8 mouse cellular contexts compared by ENCODE assay signal in genomic region chr5:142074561-142075500, GRCm38 (mm10).
DNase-seq lines count a peak whose midpoint lies in the region; ATAC-seq lines count a peak whose summit lies in the region.
"Had no signal": no experiment of that assay in that cellular context is flagged by ENCODE, and none has a peak within 500 bp of the region (broad histone marks: within the 10 kb centered on the region; RNA-seq: fewer than 3 reads in every experiment).

No protein-coding gene starts in this region.

- H3K36me3 ChIP-seq in neural tube, embryonic 13.5 days = no peaks in the 10 kb centered on the region
- H3K36me3 ChIP-seq in limb, embryonic 12.5 days = no peaks in the 10 kb centered on the region
- H3K36me3 ChIP-seq: neural tube, embryonic 12.5 days had no signal

- H3K4me2 ChIP-seq in neural tube, embryonic 13.5 days = no peak overlapping the region
- no peak overlapping the region for H3K4me2 ChIP-seq in limb, embryonic 12.5 days
- H3K4me2 ChIP-seq: neural tube, embryonic 12.5 days had no signal

- 60% methylated on average over 13 of the region's 13 CpGs for WGBS in neural tube, embryonic 13.5 days
- WGBS in limb, embryonic 12.5 days = 45% methylated on average over 13 of the region's 13 CpGs

- H3K27me3 ChIP-seq in neural tube, embryonic 13.5 days = no peaks in the 10 kb centered on the region
- no peaks in the 10 kb centered on the region for H3K27me3 ChIP-seq in limb, embryonic 12.5 days
- H3K27me3 ChIP-seq: neural tube, embryonic 12.5 days had no signal

- ATAC-seq in neural tube, embryonic 13.5 days (ENCODE audit: low read depth) = no peak
- ATAC-seq in limb, embryonic 12.5 days (ENCODE audit: insufficient number of reproducible peaks, insufficient read depth, low FRiP score, low TSS enrichment, low read depth) = no peak
- no peak for ATAC-seq in megakaryocyte-erythroid progenitor cell, adult 5-6 weeks (replicated peaks; ENCODE audit: low FRiP score, low TSS enrichment, poor library complexity, severe bottlenecking)

- no peak overlapping the region for H3K9ac ChIP-seq in neural tube, embryonic 13.5 days
- no peak overlapping the region for H3K9ac ChIP-seq in limb, embryonic 12.5 days (replicated peaks)
- H3K9ac ChIP-seq: neural tube, embryonic 12.5 days had no signal

- 0 out of 2 replicates have a peak, but pooled peaks cover under 1% of the 10 kb centered on the region for H3K9me3 ChIP-seq in neural tube, embryonic 13.5 days
- peaks cover 5% of the 10 kb centered on the region; the same call in 1 of the 2 replicates for H3K9me3 ChIP-seq in limb, embryonic 12.5 days
- H3K9me3 ChIP-seq: neural tube, embryonic 12.5 days had no signal

- H3K4me3 ChIP-seq in neural tube, embryonic 13.5 days = no peak overlapping the region
- H3K4me3 ChIP-seq in limb, embryonic 12.5 days (replicated peaks) = no peak overlapping the region
- H3K4me3 ChIP-seq: neural tube, embryonic 12.5 days had no signal

- H3K4me1 ChIP-seq in neural tube, embryonic 13.5 days (replicated peaks) = no peaks in the 10 kb centered on the region
- peaks cover 15% of the 10 kb centered on the region for H3K4me1 ChIP-seq in limb, embryonic 12.5 days (replicated peaks)
- H3K4me1 ChIP-seq: neural tube, embryonic 12.5 days had no signal

- DNase-seq in neural tube, embryonic 10.5 days (ENCODE audit: extremely low spot score, low spot score) = no peak
- peak; percentile 42 to 48 for DNase-seq in frontal cortex, adult 2 months (ENCODE audit: extremely low spot score in 1 of 2, low spot score in 1 of 2)
- peak; percentile 68 for DNase-seq in kidney, postnatal 10 days
- peak; percentile 24 for DNase-seq in right cerebral cortex, adult 18-20 months

- H3K27ac ChIP-seq in neural tube, embryonic 13.5 days (replicated peaks) = peak overlapping the region; percentile 40
- 0 out of 2 replicates have a peak overlapping the region, but pooled peaks have one; percentile 13 for H3K27ac ChIP-seq in limb, embryonic 12.5 days
- H3K27ac ChIP-seq: neural tube, embryonic 12.5 days had no signal
